Mouse (Mus musculus): Measurements from ENCODE around the gene Klk4. TPM values are rescaled to one million over a fixed set of nuclear protein-coding genes. Genes with fewer than 3 reads are reported as not detected.
A peak's percentile ranks its signal among the peaks of the same experiment; 100 is the strongest.

The Klk4 gene
- polyA plus RNA-seq, 1 experiment from 2014 or later, result 0.16 TPM

- Histone ChIP-seq H3K4me1 (ENCODE audit: control insufficient read depth, insufficient read depth, low read length) (no peaks in the 10 kb centered on the region), H3K27ac (replicated peaks; ENCODE audit: low read depth, low read length) (no peak overlapping the region), H3K4me3 (ENCODE audit: low read depth, low read length) (no peak overlapping the region), H3K4me2 (ENCODE audit: low read depth, severe bottlenecking) (no peak overlapping the region), H3K9ac (ENCODE audit: low read length) (no peak overlapping the region), H3K27me3 (ENCODE audit: control insufficient read depth, insufficient read depth, low read length) (no peaks in the 10 kb centered on the region), H3K9me3 (ENCODE audit: control insufficient read depth, low read length) (no peaks in the 10 kb centered on the region), H3K36me3 (ENCODE audit: control insufficient read depth, insufficient read depth, low read length) (no peaks in the 10 kb centered on the region)
- ATAC-seq (ENCODE audit: insufficient number of reproducible peaks, low FRiP score, low TSS enrichment, low read depth) (no peak), DNase-seq (ENCODE audit: low spot score) (no peak)
- WGBS, result 88% methylated on average over 2 of the region's 2 CpGs
These were observed 41.0 kb downstream of the Klk4 start for GRCm38 (mm10) chr7:43921941-43922340.

- no peak overlapping the region for H3K9ac ChIP-seq (ENCODE audit: low read length)
- no peaks in the 10 kb centered on the region for H3K9me3 ChIP-seq (ENCODE audit: control insufficient read depth, low read length)
- no peaks in the 10 kb centered on the region for H3K4me1 ChIP-seq (ENCODE audit: control insufficient read depth, insufficient read depth, low read length)
- H3K4me2 ChIP-seq (ENCODE audit: low read depth, severe bottlenecking), result no peak overlapping the region
- no peaks in the 10 kb centered on the region for H3K36me3 ChIP-seq (ENCODE audit: control insufficient read depth, insufficient read depth, low read length)
- WGBS, result 62% methylated on average over 5 of the region's 5 CpGs
- no peaks in the 10 kb centered on the region for H3K27me3 ChIP-seq (ENCODE audit: control insufficient read depth, insufficient read depth, low read length)
- peak; percentile 30 for DNase-seq (ENCODE audit: low spot score)
- H3K27ac ChIP-seq (replicated peaks; ENCODE audit: low read depth, low read length), result no peak overlapping the region
- H3K4me3 ChIP-seq (ENCODE audit: low read depth, low read length), result no peak overlapping the region
- ATAC-seq (ENCODE audit: insufficient number of reproducible peaks, low FRiP score, low TSS enrichment, low read depth), result no peak
These were observed 45.0 kb downstream of the Klk4 start for GRCm38 (mm10) chr7:43925985-43926384.

- WGBS, result 55% methylated on average over 4 of the region's 4 CpGs
- no peaks in the 10 kb centered on the region for H3K36me3 ChIP-seq (ENCODE audit: control insufficient read depth, insufficient read depth, low read length)
- no peak overlapping the region for H3K4me2 ChIP-seq (ENCODE audit: low read depth, severe bottlenecking)
- H3K4me3 ChIP-seq (ENCODE audit: low read depth, low read length), result no peak overlapping the region
- H3K9ac ChIP-seq (ENCODE audit: low read length), result no peak overlapping the region
- no peaks in the 10 kb centered on the region for H3K9me3 ChIP-seq (ENCODE audit: control insufficient read depth, low read length)
- ATAC-seq (ENCODE audit: insufficient number of reproducible peaks, low FRiP score, low TSS enrichment, low read depth) (no peak), DNase-seq (ENCODE audit: low spot score) (peak; percentile 50)
- H3K27me3 ChIP-seq (ENCODE audit: control insufficient read depth, insufficient read depth, low read length), result no peaks in the 10 kb centered on the region
- H3K4me1 ChIP-seq (ENCODE audit: control insufficient read depth, insufficient read depth, low read length), result no peaks in the 10 kb centered on the region
- H3K27ac ChIP-seq (replicated peaks; ENCODE audit: low read depth, low read length), result no peak overlapping the region
These were observed 47.6 kb downstream of the Klk4 start for GRCm38 (mm10) chr7:43928521-43928920.

DNA sequence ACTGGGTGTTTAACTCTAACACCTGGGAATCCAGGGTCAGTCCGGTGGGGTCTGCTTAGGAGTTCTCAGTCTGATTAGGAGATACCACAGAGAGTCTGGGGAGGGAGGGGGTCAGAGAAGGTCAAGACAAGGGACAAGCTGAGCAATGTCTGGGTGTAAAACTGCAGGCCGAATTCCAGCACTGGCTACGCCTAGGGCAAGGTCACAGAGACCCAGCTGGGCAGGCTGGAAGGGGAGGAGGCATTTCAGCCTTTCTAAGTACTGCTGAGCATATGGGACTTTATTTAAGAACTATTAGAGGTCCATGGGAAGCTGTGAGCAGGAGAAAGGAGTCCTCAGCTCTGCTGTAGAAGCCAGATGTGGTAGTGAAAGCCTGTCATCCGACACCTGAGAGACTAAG is 51.4 kb downstream of the Klk4 start:
- Histone ChIP-seq H3K4me3 (ENCODE audit: low read depth, low read length) (no peak overlapping the region), H3K36me3 (ENCODE audit: control insufficient read depth, insufficient read depth, low read length) (no peaks in the 10 kb centered on the region), H3K27ac (replicated peaks; ENCODE audit: low read depth, low read length) (no peak overlapping the region), H3K4me1 (ENCODE audit: control insufficient read depth, insufficient read depth, low read length) (no peaks in the 10 kb centered on the region), H3K9ac (ENCODE audit: low read length) (no peak overlapping the region), H3K9me3 (ENCODE audit: control insufficient read depth, low read length) (no peaks in the 10 kb centered on the region), H3K27me3 (ENCODE audit: control insufficient read depth, insufficient read depth, low read length) (no peaks in the 10 kb centered on the region), H3K4me2 (ENCODE audit: low read depth, severe bottlenecking) (no peak overlapping the region)
- 54% methylated on average over 4 of the region's 4 CpGs for WGBS
- ATAC-seq (ENCODE audit: insufficient number of reproducible peaks, low FRiP score, low TSS enrichment, low read depth) (no peak), DNase-seq (ENCODE audit: low spot score) (no peak)

DNA sequence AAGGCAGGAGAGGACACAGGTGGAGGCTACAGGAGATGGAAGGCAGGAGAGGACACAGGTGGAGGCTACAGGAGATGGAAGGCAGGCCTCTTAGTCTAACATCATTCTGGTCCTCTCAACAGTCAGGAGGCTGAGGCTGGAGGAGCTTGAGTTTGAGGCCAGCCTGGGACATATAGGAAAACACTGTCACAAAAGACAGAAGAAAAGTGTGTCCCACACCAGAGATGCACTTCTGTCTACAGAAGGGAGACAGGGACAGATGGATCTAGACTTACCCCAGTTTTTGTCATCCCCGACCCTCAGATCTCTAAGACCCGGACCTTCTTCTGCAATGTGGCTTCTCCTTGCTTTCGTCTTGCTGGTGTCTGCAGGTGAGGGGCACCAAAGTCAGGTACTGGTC is 52.5 kb downstream of the Klk4 start, which contains the start of gene Klk15:
Gene Klk15 (plus strand): TSS at position 301 of the 400 bp plus-strand sequence.
- ATAC-seq (ENCODE audit: insufficient number of reproducible peaks, low FRiP score, low TSS enrichment, low read depth), result no peak
- WGBS, result 92% methylated on average over 3 of the region's 3 CpGs

GRCm38 (mm10) chr7:43934747-43935146 is 53.8 kb downstream of the Klk4 start:
- H3K27me3 ChIP-seq (ENCODE audit: control insufficient read depth, insufficient read depth, low read length), result no peaks in the 10 kb centered on the region
- H3K4me2 ChIP-seq (ENCODE audit: low read depth, severe bottlenecking), result no peak overlapping the region
- H3K4me1 ChIP-seq (ENCODE audit: control insufficient read depth, insufficient read depth, low read length), result no peaks in the 10 kb centered on the region
- ATAC-seq (ENCODE audit: insufficient number of reproducible peaks, low FRiP score, low TSS enrichment, low read depth), result no peak
- H3K9me3 ChIP-seq (ENCODE audit: control insufficient read depth, low read length), result no peaks in the 10 kb centered on the region
- no peaks in the 10 kb centered on the region for H3K36me3 ChIP-seq (ENCODE audit: control insufficient read depth, insufficient read depth, low read length)
- no peak for DNase-seq (ENCODE audit: low spot score)
- no peak overlapping the region for H3K4me3 ChIP-seq (ENCODE audit: low read depth, low read length)
- no peak overlapping the region for H3K9ac ChIP-seq (ENCODE audit: low read length)
- 64% methylated on average over 3 of the region's 3 CpGs for WGBS
- H3K27ac ChIP-seq (replicated peaks; ENCODE audit: low read depth, low read length), result no peak overlapping the region

More for the DNA sequence above, 52.5 kb downstream of the Klk4 start, which contains the start of gene Klk15:
- H3K9me3 ChIP-seq (ENCODE audit: control insufficient read depth, low read length), result no peaks in the 10 kb centered on the region
- no peak within 1 kb of the TSS for H3K27ac ChIP-seq (replicated peaks; ENCODE audit: low read depth, low read length)
- H3K27me3 ChIP-seq (ENCODE audit: control insufficient read depth, insufficient read depth, low read length), result no peaks in the 10 kb centered on the region
- H3K4me3 ChIP-seq (ENCODE audit: low read depth, low read length), result no peak within 1 kb of the TSS
- H3K36me3 ChIP-seq (ENCODE audit: control insufficient read depth, insufficient read depth, low read length), result no peaks in the 10 kb centered on the region
- H3K9ac ChIP-seq (ENCODE audit: low read length), result no peak within 1 kb of the TSS
- no peak for DNase-seq (ENCODE audit: low spot score)
- H3K4me1 ChIP-seq (ENCODE audit: control insufficient read depth, insufficient read depth, low read length), result no peaks in the 10 kb centered on the region
- no peak within 1 kb of the TSS for H3K4me2 ChIP-seq (ENCODE audit: low read depth, severe bottlenecking)

Other genes with a start within 250 kb of the Klk4 start
- not detected in 2 replicates for gene Ceacam18, start 246.5 kb upstream of the Klk4 start, polyA plus RNA-seq (2014; fragmentation: Nextera tagmentation; extraction: Ambion mirVana)
- 0.17 and 0.33 TPM in 2 replicates for gene Siglece, start 221.0 kb upstream of the Klk4 start, polyA plus RNA-seq (2014; fragmentation: Nextera tagmentation; extraction: Ambion mirVana)
- gene Ctu1, start 209.1 kb upstream of the Klk4 start, polyA plus RNA-seq (2014; fragmentation: Nextera tagmentation; extraction: Ambion mirVana), result 10.5 and 10.8 TPM in 2 replicates
- gene Klk14, start 190.7 kb upstream of the Klk4 start, polyA plus RNA-seq (2014; fragmentation: Nextera tagmentation; extraction: Ambion mirVana), result not detected in 2 replicates
- 0.48 and 1.0 TPM in 2 replicates for gene Klk13, start 168.6 kb upstream of the Klk4 start, polyA plus RNA-seq (2014; fragmentation: Nextera tagmentation; extraction: Ambion mirVana)
- not detected in 2 replicates for gene Klk12, start 112.3 kb upstream of the Klk4 start, polyA plus RNA-seq (2014; fragmentation: Nextera tagmentation; extraction: Ambion mirVana)
- not detected in 2 replicates for gene Klk11, start 106.6 kb upstream of the Klk4 start, polyA plus RNA-seq (2014; fragmentation: Nextera tagmentation; extraction: Ambion mirVana)
- 0.15 TPM in 1 of 2 replicates, not detected in the other for gene Klk10, start 100.1 kb upstream of the Klk4 start, polyA plus RNA-seq (2014; fragmentation: Nextera tagmentation; extraction: Ambion mirVana)
- gene Klk9, start 89.3 kb upstream of the Klk4 start, polyA plus RNA-seq (2014; fragmentation: Nextera tagmentation; extraction: Ambion mirVana), result not detected in 2 replicates
- gene Klk8, start 83.6 kb upstream of the Klk4 start, polyA plus RNA-seq (2014; fragmentation: Nextera tagmentation; extraction: Ambion mirVana), result 15.8 and 16.1 TPM in 2 replicates
- gene Klk7, start 69.9 kb upstream of the Klk4 start, polyA plus RNA-seq (2014; fragmentation: Nextera tagmentation; extraction: Ambion mirVana), result 0.23 TPM in 1 of 2 replicates, not detected in the other
- gene Klk6, start 56.7 kb upstream of the Klk4 start, polyA plus RNA-seq (2014; fragmentation: Nextera tagmentation; extraction: Ambion mirVana), result 0.24 TPM in 1 of 2 replicates, not detected in the other
- not detected in 2 replicates for gene Klk5, start 39.2 kb upstream of the Klk4 start, polyA plus RNA-seq (2014; fragmentation: Nextera tagmentation; extraction: Ambion mirVana)
- gene Klk15, start 52.6 kb downstream of the Klk4 start, polyA plus RNA-seq (2014; fragmentation: Nextera tagmentation; extraction: Ambion mirVana), result not detected in 2 replicates
- gene Klk1b8, start 69.5 kb downstream of the Klk4 start, polyA plus RNA-seq (2014; fragmentation: Nextera tagmentation; extraction: Ambion mirVana), result not detected in 2 replicates
- gene Klk1b1, start 85.6 kb downstream of the Klk4 start, polyA plus RNA-seq (2014; fragmentation: Nextera tagmentation; extraction: Ambion mirVana), result not detected in 2 replicates
- not detected in 2 replicates for gene Klk1b9, start 94.9 kb downstream of the Klk4 start, polyA plus RNA-seq (2014; fragmentation: Nextera tagmentation; extraction: Ambion mirVana)
- not detected in 2 replicates for gene Klk1b11, start 114.7 kb downstream of the Klk4 start, polyA plus RNA-seq (2014; fragmentation: Nextera tagmentation; extraction: Ambion mirVana)
- not detected in 2 replicates for gene Klk1b26, start 131.0 kb downstream of the Klk4 start, polyA plus RNA-seq (2014; fragmentation: Nextera tagmentation; extraction: Ambion mirVana)
- not detected in 2 replicates for gene Klk1b27, start 171.1 kb downstream of the Klk4 start, polyA plus RNA-seq (2014; fragmentation: Nextera tagmentation; extraction: Ambion mirVana)
- gene Klk1b21, start 221.2 kb downstream of the Klk4 start, polyA plus RNA-seq (2014; fragmentation: Nextera tagmentation; extraction: Ambion mirVana), result not detected in 2 replicates
- not detected in 2 replicates for gene Klk1b22, start 231.5 kb downstream of the Klk4 start, polyA plus RNA-seq (2014; fragmentation: Nextera tagmentation; extraction: Ambion mirVana)